Mouse (Mus musculus) lung, postnatal 14 days (tissue): Measurements from ENCODE around the gene Copz2.
"Not testable (repeated sequence)": the region's sequence is repeated elsewhere in the genome, so short reads cannot be mapped to it uniquely, and the experiment has no call there.

Experiments used
- DNase-seq: peaks from one replicate; pipeline ENCODE4 v3.0.0; 2021

Gene Copz2

GRCm38 (mm10) chr11:96849681-96850467 lies at the start of gene Copz2:
TSS of gene Copz2 (plus strand) at chr11:96849870.
- DNase-seq: peak; percentile 60

DNA sequence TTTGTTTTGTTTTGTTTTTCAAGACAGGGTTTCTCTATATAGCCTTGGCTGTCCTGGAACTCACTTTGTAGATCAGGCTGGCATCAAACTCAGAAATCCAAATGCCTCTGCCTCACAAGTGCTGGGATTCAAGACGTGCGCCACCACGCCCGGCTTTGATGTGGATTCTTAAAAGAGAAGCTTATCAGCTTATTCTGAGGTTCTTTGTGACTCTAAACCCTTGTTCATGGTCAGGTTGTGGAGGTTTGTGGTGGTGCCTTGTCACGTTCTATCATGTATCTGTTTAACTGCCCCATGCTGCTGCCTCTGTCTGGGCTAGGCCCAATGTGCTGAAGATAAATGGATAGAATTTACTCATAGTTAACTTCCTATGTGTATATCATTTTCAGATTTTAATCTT lies 44.1 kb upstream of the Copz2 start:
- DNase-seq: no peak

GRCm38 (mm10) chr11:96808066-96808465 lies 41.6 kb upstream of the Copz2 start:
- DNase-seq: no peak

DNA sequence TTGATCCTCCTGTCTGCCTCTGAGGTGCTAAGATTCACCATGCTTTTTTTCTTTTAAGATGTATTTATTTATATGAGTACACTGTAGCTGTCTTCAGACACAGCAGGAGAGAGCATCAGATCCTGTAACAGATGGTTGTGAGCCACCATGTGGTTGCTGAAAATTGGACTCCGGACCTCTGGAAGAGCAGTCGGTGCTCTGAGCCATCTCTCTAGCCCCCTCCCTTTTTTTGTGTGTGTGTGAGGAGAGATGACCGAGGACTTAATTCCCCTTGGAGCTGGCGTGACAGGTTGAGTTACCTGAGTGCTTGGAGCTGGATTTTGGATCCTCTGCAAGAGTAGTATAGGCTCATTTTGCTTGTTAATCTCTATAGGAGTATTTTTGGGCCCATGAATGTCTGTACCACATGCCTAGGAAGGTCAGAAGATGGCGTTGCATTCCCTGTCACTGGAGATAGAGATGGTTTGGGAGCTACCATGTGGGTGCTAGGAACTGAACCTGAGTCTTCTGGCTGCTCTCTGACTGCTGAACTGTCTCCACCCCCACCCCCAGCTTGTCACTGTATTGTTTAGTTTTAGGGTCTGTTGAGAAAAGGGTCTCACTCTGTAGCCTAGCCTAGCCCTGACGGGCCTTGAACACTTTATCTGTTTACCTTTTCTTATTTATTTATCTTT lies 40.0 kb upstream of the Copz2 start:
- no peak for DNase-seq

DNA sequence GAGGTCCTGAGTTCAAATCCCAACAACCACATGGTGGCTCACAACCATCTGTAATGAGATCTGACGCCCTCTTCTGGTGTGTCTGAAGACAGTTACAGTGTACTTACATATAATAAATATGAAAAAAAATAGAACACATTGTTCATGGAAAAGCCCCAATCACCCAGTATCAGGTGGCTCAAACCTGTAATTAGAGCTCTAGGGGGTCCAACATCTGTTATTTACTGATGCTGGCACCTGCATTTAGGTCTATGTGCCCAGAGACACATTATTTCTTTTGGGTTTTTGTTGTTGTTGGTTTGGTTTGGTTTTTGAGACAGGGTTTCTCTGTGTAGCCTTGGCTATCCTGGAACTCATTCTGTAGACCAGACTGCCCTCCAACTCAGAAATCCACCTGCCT lies 38.5 kb upstream of the Copz2 start:
- not testable (repeated sequence) for DNase-seq

DNA sequence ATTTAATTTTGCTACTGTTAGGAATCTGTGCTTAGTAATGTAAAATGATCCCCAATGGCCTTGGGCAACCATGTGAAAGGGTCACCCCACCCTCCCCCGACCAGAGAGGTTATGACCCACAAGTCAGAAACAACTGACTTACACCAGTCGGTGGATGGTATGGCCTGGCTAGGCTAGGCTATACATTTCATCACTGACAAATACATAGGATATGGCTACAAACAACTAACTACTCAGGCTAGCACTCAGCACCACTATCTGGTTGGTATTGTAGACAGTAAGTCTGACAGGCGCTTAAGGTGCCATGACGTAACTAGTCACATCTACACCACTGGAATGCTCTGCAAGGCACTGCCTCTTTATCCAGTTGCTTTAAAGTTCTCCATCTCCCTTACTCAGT lies 36.2 kb upstream of the Copz2 start:
- no peak for DNase-seq

DNA sequence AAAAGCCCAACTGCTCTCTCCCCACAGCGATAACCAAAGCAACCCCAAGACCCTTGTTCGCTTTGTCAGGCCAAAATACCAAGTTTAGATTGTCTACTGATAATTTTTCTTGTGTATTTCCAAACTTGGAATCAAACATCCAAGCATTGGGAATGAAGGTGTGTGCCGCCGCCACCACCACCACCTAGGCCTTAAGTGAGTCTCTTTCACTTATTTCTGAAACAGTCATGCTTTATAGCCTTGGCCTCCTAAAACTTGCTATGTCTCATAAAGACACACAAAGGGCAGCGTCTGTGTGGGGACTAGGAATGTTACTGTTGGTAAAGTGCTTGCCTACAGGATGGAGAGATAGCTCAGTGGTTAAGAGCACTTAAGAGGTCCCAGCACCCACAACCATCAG lies 35.8 kb upstream of the Copz2 start:
- no peak for DNase-seq

- DNase-seq: no peak
Measured at GRCm38 (mm10) chr11:96814443-96814842, 35.2 kb upstream of the Copz2 start.

- no peak for DNase-seq
Measured at GRCm38 (mm10) chr11:96815895-96816294, 33.8 kb upstream of the Copz2 start.

- DNase-seq: no peak
Measured at GRCm38 (mm10) chr11:96816494-96816893, 33.2 kb upstream of the Copz2 start.

DNA sequence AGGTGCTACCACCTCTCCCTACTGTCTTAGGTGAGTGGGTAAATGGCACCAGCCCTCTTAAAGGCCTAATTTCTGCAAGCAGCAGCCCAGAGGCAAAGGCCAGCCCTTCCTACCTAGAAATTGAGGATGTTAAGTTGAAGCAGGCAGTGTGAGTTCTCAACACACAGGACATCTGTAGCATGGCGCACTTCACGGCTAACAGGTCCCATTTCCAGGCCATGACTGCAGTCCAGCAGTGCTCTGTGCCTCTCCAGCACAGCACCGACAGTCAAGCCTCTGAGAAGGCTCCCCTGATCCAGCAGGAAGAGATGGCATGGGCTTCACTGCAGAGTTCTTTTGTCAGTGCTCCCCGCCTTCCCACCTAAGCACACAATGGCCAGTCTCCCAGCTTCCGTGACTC lies 32.7 kb upstream of the Copz2 start:
- DNase-seq: no peak

DNA sequence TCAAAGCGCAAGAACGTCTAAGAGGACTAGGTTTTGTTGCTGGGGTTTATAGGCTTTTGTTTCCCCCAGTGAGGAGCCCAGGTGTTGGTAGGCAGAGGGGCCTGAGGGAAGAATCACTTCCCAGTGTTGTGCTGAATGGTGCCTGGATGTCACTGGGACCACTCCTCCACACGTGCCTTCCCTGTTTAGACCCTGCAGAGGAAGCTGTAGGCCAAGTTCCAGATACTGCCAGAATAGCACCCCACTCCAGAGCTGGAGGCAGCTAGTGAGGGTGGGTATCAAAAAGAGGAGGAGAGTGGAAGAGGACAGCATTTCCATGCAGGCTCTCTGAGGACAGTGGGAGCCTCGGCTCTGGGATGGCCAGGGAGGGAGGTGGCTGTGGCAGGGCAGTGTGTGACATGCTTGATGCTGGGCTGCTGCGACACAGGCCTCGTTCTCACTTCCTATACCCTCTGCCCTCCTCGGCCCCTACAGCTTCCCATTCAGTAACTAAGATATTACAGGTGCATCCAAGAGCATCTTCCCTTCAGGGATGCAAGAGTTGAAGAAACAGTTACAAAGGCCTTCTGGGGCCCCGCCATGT lies 31.5 kb upstream of the Copz2 start:
- DNase-seq: no peak

- DNase-seq: no peak
Measured at GRCm38 (mm10) chr11:96821956-96822355, 27.7 kb upstream of the Copz2 start.

GRCm38 (mm10) chr11:96822675-96823470 lies 26.8 kb upstream of the Copz2 start:
- DNase-seq: no peak

GRCm38 (mm10) chr11:96823471-96823837 lies 26.2 kb upstream of the Copz2 start:
- DNase-seq: no peak

- peak; percentile 84 for DNase-seq
Measured at GRCm38 (mm10) chr11:96823880-96824782, 25.5 kb upstream of the Copz2 start.

GRCm38 (mm10) chr11:96824783-96825495 lies 24.7 kb upstream of the Copz2 start:
- peak; percentile 79 for DNase-seq

GRCm38 (mm10) chr11:96826481-96826880 lies 23.2 kb upstream of the Copz2 start:
- DNase-seq: no peak

DNA sequence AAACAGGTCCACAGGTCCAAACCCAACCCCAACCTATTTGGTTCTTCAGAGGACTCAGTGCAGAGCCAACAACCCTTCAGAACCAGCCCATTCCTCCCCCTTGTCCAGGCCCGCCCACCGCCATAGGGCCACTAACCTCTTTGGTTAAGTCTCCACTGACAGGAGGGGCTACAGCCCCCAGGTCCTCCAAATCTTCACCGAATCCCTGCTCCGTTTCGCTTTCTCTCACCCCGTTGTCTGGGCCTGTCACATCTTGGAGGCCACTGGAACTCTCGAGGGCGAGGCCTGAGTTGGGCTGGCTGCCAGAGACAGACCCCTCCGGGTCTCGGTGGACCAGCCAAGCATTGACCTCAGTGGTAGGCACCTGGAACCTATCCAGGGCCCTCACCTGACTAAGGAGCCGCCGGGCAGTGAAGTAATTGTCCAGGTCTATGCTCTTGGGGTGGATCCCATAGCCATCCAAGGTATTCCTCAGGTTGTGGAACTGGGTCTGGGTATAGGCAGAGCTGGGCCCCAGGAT lies 22.5 kb upstream of the Copz2 start:
- DNase-seq: no peak

DNA sequence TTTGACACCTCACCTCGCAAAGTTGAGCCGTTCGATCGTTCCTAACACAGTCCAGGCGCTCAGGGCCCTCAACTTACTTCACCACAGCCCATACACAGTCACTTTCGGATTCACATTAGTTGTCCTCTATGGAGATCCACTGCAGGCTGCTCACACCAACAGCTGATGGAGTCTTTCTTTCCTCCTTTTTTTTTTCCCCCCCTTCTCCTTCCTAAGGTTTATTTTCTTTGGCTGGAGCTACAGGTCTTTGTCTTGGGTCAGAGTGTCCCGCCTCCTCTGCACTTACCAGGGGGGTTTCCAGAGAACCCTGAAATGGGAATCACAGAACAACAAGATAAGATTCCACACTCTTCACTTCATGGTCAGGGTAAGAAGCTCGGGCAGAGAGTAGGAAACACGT lies 21.8 kb upstream of the Copz2 start:
- DNase-seq: no peak

DNA sequence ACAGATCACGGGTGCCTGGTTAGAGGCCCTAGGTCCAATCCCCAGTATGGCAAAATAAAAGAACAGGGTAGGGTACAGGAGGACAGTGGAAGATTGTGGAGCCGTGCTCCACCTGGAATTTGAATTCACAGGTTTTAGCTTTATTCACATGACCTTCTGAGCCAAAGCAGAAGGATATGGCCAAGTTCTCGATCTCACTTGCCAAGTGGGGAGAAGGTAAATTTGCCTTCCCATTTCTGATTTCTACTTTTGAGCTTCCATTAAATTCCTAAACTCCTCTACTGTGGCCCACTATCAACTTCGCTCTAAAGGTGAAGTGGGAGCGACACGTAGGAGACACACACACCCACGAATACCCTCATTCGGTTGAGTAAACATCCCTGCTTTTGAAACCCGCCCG lies 20.8 kb upstream of the Copz2 start:
- DNase-seq: no peak
